Mouse (Mus musculus) testis, adult 2 months (tissue): ENCODE data around the gene Clcn1. TPM values are rescaled to one million over a fixed set of nuclear protein-coding genes. Genes with fewer than 3 reads are reported as not detected.

Experiments used
- H3K27ac ChIP-seq: fragments of 200-500 bp; 2 replicates; pipeline ENCODE4 v1.5.1; 2012; ENCODE audit warnings: low read depth, low read length; ENCODE audit not compliant: control insufficient read depth, insufficient read depth
- H3K27me3 ChIP-seq: fragments of 200-500 bp; 2 replicates; pipeline ENCODE4 v1.6.1; 2012; ENCODE audit warnings: mild to moderate bottlenecking, low read length, moderate library complexity; ENCODE audit not compliant: control insufficient read depth, insufficient read depth
- H3K36me3 ChIP-seq: fragments of 200-500 bp; 2 replicates; pipeline ENCODE4 v1.6.1; 2012; ENCODE audit warnings: mild to moderate bottlenecking, low read length; ENCODE audit not compliant: control insufficient read depth, insufficient read depth
- H3K4me1 ChIP-seq: fragments of 200-500 bp; 2 replicates; pipeline ENCODE4 v1.6.1; 2012; ENCODE audit warnings: low read length; ENCODE audit not compliant: control insufficient read depth, insufficient read depth
- H3K4me3 ChIP-seq: fragments of 200-500 bp; 2 replicates; pipeline ENCODE4 v1.5.1; 2012; ENCODE audit warnings: low read depth, mild to moderate bottlenecking, low read length, moderate library complexity, mixed read lengths; ENCODE audit not compliant: control insufficient read depth
- CTCF ChIP-seq: fragments of 200-500 bp; IDR thresholded peaks from 2 replicates; pipeline ENCODE4 v1.5.1; 2012; ENCODE audit warnings: low read depth, mild to moderate bottlenecking, inconsistent platforms, low read length, moderate library complexity; ENCODE audit not compliant: control insufficient read depth, insufficient read depth, insufficient replicate concordance
- POLR2A ChIP-seq: fragments of 200-500 bp; IDR thresholded peaks from 2 replicates; pipeline ENCODE4 v1.6.1; 2012; ENCODE audit warnings: low read depth, mild to moderate bottlenecking, inconsistent platforms, low read length, moderate library complexity; ENCODE audit not compliant: control insufficient read depth
- polyA plus RNA-seq: library from polyadenylated mRNA; depleted of rRNA; stranded (reverse); fragments of >200 nt; gene quantifications from 2 replicates; pipeline ENCODE4 v1.2.3, GENCODE M21; 2012

The Clcn1 gene
- polyA plus RNA-seq, 1 experiment: 0.84 TPM

DNA sequence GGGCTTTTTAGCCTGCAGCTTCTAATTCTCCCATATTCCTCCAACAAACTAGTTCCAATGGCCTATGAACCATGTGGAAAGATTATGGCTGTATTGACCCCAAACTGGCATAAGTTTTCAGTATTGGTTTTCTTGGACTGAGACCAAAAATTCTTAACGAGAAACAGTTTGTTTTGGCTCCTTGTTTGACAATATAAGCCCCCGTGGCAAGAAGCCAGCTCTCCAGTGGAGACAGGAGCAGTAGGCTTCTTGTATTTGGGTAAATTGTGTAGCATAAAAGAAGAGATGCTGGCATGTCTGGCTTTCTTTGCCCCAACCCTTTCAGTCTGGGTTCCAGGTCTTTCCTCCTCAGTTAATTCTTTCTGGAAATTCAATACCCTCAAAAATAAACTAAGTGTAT lies 10.3 kb upstream of the Clcn1 start:
- no peak overlapping the region for H3K4me3 ChIP-seq
- no peaks in the 10 kb centered on the region for H3K4me1 ChIP-seq
- H3K36me3 ChIP-seq: peaks cover 3% of the 10 kb centered on the region
- H3K27ac ChIP-seq: no peak overlapping the region
- no peak for TF ChIP-seq CTCF
- no peak for TF ChIP-seq POLR2A
- H3K27me3 ChIP-seq: no peaks in the 10 kb centered on the region

DNA sequence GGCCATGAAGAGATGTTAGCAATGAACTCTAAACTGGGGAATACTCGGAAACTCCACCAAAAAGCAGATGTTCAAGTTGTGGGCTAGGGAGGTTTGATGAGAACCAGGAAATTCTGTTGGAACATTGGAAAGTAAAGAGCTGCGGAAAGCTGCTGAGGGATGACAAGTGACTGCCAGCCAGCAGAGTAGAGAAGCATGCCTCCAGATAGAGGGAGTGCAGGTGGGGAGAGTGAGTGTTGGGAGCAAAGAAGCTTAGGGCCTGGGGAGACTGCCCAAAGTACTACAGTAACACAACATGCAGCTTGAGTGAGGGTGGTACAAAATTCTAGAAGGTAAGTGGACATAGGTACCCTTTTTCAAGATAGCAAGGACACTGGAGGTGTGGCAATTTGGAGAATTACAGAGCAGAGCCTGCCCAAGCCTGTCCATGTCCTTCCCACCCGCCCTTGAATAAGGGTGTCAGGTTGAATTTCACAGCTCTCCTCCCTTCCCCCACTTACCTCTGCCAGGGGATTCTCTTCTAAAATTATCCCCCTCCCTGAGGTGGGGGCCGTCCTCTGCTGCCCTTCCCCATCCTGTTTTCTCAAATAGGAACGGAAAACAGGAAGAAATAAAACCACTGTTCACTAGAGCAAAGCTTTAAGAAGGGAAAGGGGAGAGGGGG lies 3.5 kb upstream of the Clcn1 start:
- Histone ChIP-seq H3K4me1 (no peaks in the 10 kb centered on the region), H3K27me3 (no peaks in the 10 kb centered on the region), H3K4me3 (no peak overlapping the region), H3K27ac (no peak overlapping the region), H3K36me3 (peaks cover 2% of the 10 kb centered on the region)
- TF ChIP-seq CTCF: no peak
- no peak for TF ChIP-seq POLR2A

- Histone ChIP-seq H3K27me3 (no peaks in the 10 kb centered on the region), H3K27ac (no peak overlapping the region), H3K36me3 (no peaks in the 10 kb centered on the region; the same call in 1 of the 2 replicates), H3K4me3 (no peak overlapping the region), H3K4me1 (no peaks in the 10 kb centered on the region)
- TF ChIP-seq CTCF: no peak
- no peak for TF ChIP-seq POLR2A
Observed at GRCm38 (mm10) chr6:42287562-42287961, 1.1 kb downstream of the Clcn1 start.

GRCm38 (mm10) chr6:42293327-42293726 lies 6.8 kb downstream of the Clcn1 start:
- Histone ChIP-seq H3K4me1 (no peaks in the 10 kb centered on the region), H3K27me3 (no peaks in the 10 kb centered on the region), H3K4me3 (no peak overlapping the region), H3K27ac (no peak overlapping the region), H3K36me3 (no peaks in the 10 kb centered on the region)
- TF ChIP-seq POLR2A (no peak), CTCF (no peak)

GRCm38 (mm10) chr6:42295549-42296094 lies 9.1 kb downstream of the Clcn1 start:
- TF ChIP-seq CTCF (no peak), POLR2A (no peak)
- H3K36me3 ChIP-seq: no peaks in the 10 kb centered on the region
- peaks cover 2% of the 10 kb centered on the region for H3K4me1 ChIP-seq
- no peaks in the 10 kb centered on the region for H3K27me3 ChIP-seq
- H3K4me3 ChIP-seq: no peak overlapping the region
- H3K27ac ChIP-seq: no peak overlapping the region

- Histone ChIP-seq H3K36me3 (no peaks in the 10 kb centered on the region), H3K4me1 (peaks cover 2% of the 10 kb centered on the region), H3K27me3 (no peaks in the 10 kb centered on the region), H3K27ac (no peak overlapping the region), H3K4me3 (no peak overlapping the region)
- TF ChIP-seq POLR2A (no peak), CTCF (no peak)
Observed at GRCm38 (mm10) chr6:42299362-42299761, 12.9 kb downstream of the Clcn1 start.

- no peak for TF ChIP-seq POLR2A
- 0 out of 2 replicates have a peak, but pooled peaks have one; percentile 0 for TF ChIP-seq CTCF
- H3K27ac ChIP-seq: no peak overlapping the region
- no peaks in the 10 kb centered on the region; the same call in 1 of the 2 replicates for H3K36me3 ChIP-seq
- H3K27me3 ChIP-seq: no peaks in the 10 kb centered on the region
- H3K4me3 ChIP-seq: no peak overlapping the region
- no peaks in the 10 kb centered on the region for H3K4me1 ChIP-seq
Observed at GRCm38 (mm10) chr6:42309816-42310378, 23.4 kb downstream of the Clcn1 start.
